Mouse (Mus musculus): ENCODE measurements at regions not wholly inside any gene's neighbourhood (a gene's known extent, or its start where the extent isn't known, plus 50 kb on each side); places are given as distances from the start of the nearest gene placed in this dataset.

GRCm38 (mm10) chr12:39822671-39823070 lies 215.2 kb downstream of the Arl4a start:
- H3K4me3 ChIP-seq (ENCODE audit: low read depth, low read length): no peak overlapping the region
- ATAC-seq (ENCODE audit: low read depth): no peak
- no peak overlapping the region for H3K9ac ChIP-seq (replicated peaks; ENCODE audit: low read depth, low read length)
- H3K27me3 ChIP-seq (ENCODE audit: control insufficient read depth, insufficient read depth, low read length): no peaks in the 10 kb centered on the region
- H3K27ac ChIP-seq (ENCODE audit: low read depth, low read length): no peak overlapping the region
- H3K9me3 ChIP-seq (ENCODE audit: control insufficient read depth, low read length): no peaks in the 10 kb centered on the region
- no peaks in the 10 kb centered on the region for H3K4me1 ChIP-seq (ENCODE audit: control insufficient read depth, insufficient read depth, low read length)
- no peaks in the 10 kb centered on the region for H3K36me3 ChIP-seq (ENCODE audit: control insufficient read depth, insufficient read depth, low read length)
- WGBS: 67% methylated on average over 3 of the region's 3 CpGs
- H3K4me2 ChIP-seq (ENCODE audit: low read depth, low read length): no peak overlapping the region

GRCm38 (mm10) chr12:39801536-39801935 lies 236.3 kb downstream of the Arl4a start:
- ATAC-seq (ENCODE audit: low read depth): no peak

GRCm38 (mm10) chr12:39797843-39798242 lies 240.0 kb downstream of the Arl4a start:
- Histone ChIP-seq H3K27ac (ENCODE audit: low read depth, low read length) (no peak overlapping the region), H3K9ac (replicated peaks; ENCODE audit: low read depth, low read length) (no peak overlapping the region), H3K9me3 (ENCODE audit: control insufficient read depth, low read length) (no peaks in the 10 kb centered on the region), H3K36me3 (ENCODE audit: control insufficient read depth, insufficient read depth, low read length) (no peaks in the 10 kb centered on the region), H3K4me2 (ENCODE audit: low read depth, low read length) (no peak overlapping the region), H3K4me3 (ENCODE audit: low read depth, low read length) (no peak overlapping the region), H3K27me3 (ENCODE audit: control insufficient read depth, insufficient read depth, low read length) (no peaks in the 10 kb centered on the region), H3K4me1 (ENCODE audit: control insufficient read depth, insufficient read depth, low read length) (no peaks in the 10 kb centered on the region)
- WGBS: 91% methylated on average over 2 of the region's 2 CpGs
- no peak for ATAC-seq (ENCODE audit: low read depth)

More at GRCm38 (mm10) chr12:39801536-39801935, 236.3 kb downstream of the Arl4a start:
- Histone ChIP-seq H3K9me3 (ENCODE audit: control insufficient read depth, low read length) (no peaks in the 10 kb centered on the region), H3K27me3 (ENCODE audit: control insufficient read depth, insufficient read depth, low read length) (no peaks in the 10 kb centered on the region), H3K4me3 (ENCODE audit: low read depth, low read length) (no peak overlapping the region), H3K4me1 (ENCODE audit: control insufficient read depth, insufficient read depth, low read length) (no peaks in the 10 kb centered on the region), H3K27ac (ENCODE audit: low read depth, low read length) (no peak overlapping the region), H3K9ac (replicated peaks; ENCODE audit: low read depth, low read length) (no peak overlapping the region), H3K4me2 (ENCODE audit: low read depth, low read length) (no peak overlapping the region), H3K36me3 (ENCODE audit: control insufficient read depth, insufficient read depth, low read length) (no peaks in the 10 kb centered on the region)
- WGBS: 37% methylated on average over 4 of the region's 4 CpGs

DNA sequence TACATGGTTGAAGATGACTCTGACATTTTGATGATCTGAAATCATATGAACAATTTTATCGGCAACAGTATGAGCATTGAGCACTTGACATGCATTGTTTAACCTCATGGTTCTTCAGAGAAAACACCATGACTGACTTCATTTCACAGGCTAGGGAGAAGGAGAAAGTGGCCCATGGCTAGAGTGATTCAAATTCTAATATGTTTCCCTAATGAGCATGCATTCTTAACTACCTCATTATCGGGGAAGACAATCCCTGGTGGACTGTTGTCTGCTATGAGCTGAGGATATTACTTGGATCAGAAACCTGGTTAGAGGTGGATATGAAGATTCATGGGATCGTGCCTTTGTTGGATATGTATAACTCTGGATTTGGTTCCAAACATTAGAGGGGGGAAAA lies 240.9 kb downstream of the Arl4a start:
- Histone ChIP-seq H3K27me3 (ENCODE audit: control insufficient read depth, insufficient read depth, low read length) (no peaks in the 10 kb centered on the region), H3K4me1 (ENCODE audit: control insufficient read depth, insufficient read depth, low read length) (no peaks in the 10 kb centered on the region), H3K9me3 (ENCODE audit: control insufficient read depth, low read length) (no peaks in the 10 kb centered on the region), H3K9ac (replicated peaks; ENCODE audit: low read depth, low read length) (no peak overlapping the region), H3K4me3 (ENCODE audit: low read depth, low read length) (no peak overlapping the region), H3K4me2 (ENCODE audit: low read depth, low read length) (no peak overlapping the region), H3K36me3 (ENCODE audit: control insufficient read depth, insufficient read depth, low read length) (no peaks in the 10 kb centered on the region), H3K27ac (ENCODE audit: low read depth, low read length) (no peak overlapping the region)
- 46% methylated on average over 3 of the region's 3 CpGs for WGBS
- peak; percentile 66; the same call in 1 of the 2 replicates for ATAC-seq (ENCODE audit: low read depth)

GRCm38 (mm10) chr12:39785026-39785425 lies 252.8 kb downstream of the Arl4a start:
- Histone ChIP-seq H3K4me1 (ENCODE audit: control insufficient read depth, insufficient read depth, low read length) (0 out of 2 replicates have a peak, but pooled peaks cover 3% of the 10 kb centered on the region), H3K36me3 (ENCODE audit: control insufficient read depth, insufficient read depth, low read length) (no peaks in the 10 kb centered on the region), H3K4me2 (ENCODE audit: low read depth, low read length) (no peak overlapping the region), H3K4me3 (ENCODE audit: low read depth, low read length) (no peak overlapping the region), H3K9me3 (ENCODE audit: control insufficient read depth, low read length) (no peaks in the 10 kb centered on the region), H3K27me3 (ENCODE audit: control insufficient read depth, insufficient read depth, low read length) (no peaks in the 10 kb centered on the region), H3K27ac (ENCODE audit: low read depth, low read length) (no peak overlapping the region), H3K9ac (replicated peaks; ENCODE audit: low read depth, low read length) (no peak overlapping the region)
- ATAC-seq (ENCODE audit: low read depth): peak; percentile 69; the same call in 1 of the 2 replicates
- 33% methylated on average over 3 of the region's 3 CpGs for WGBS

DNA sequence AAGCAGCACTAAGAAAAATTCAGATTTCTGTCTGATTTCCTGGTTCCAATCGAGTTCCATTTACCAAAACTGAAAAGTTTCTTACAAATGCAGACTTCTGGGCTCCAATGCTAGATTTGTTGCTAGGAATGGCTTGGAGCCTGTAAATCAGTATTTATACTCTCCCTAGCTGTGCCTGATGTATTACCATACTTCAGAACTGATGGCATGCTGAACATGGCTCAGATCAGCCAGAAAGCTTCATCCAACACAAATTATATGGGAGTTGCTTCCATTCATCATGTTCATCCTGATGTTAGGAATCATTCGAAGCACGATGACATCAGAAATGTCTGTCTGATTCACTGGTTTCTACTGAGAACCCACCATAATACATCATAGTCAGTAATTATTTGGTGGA lies 253.3 kb downstream of the Arl4a start:
- Histone ChIP-seq H3K27me3 (ENCODE audit: control insufficient read depth, insufficient read depth, low read length) (no peaks in the 10 kb centered on the region), H3K27ac (ENCODE audit: low read depth, low read length) (no peak overlapping the region), H3K36me3 (ENCODE audit: control insufficient read depth, insufficient read depth, low read length) (no peaks in the 10 kb centered on the region), H3K9ac (replicated peaks; ENCODE audit: low read depth, low read length) (no peak overlapping the region), H3K4me2 (ENCODE audit: low read depth, low read length) (no peak overlapping the region), H3K4me1 (ENCODE audit: control insufficient read depth, insufficient read depth, low read length) (0 out of 2 replicates have a peak, but pooled peaks cover 3% of the 10 kb centered on the region), H3K9me3 (ENCODE audit: control insufficient read depth, low read length) (no peaks in the 10 kb centered on the region), H3K4me3 (ENCODE audit: low read depth, low read length) (no peak overlapping the region)
- WGBS: 67% methylated on average over 3 of the region's 3 CpGs
- 0 out of 2 replicates have a peak, but pooled peaks have one; percentile 39 for ATAC-seq (ENCODE audit: low read depth)

DNA sequence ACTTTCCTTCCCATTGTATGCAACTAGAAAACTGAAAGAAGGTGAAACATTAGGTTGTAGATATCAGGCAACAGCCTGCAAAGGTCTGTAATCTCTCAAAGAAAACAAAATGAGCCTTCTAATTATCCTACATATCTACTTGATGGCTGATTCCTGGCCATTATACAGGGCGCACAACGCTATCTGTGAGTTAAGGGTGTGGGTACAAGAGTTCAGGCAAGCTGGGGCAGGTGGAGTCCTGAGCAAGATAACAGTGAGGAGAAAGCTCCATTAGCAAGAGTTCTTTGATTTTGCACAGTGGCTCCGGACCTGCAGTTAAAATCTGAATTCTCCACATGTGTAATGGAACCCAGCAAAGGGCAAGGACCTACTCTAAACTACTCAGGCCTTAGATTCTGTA lies 261.7 kb downstream of the Arl4a start:
- ATAC-seq (ENCODE audit: low read depth): no peak
- Histone ChIP-seq H3K4me3 (ENCODE audit: low read depth, low read length) (no peak overlapping the region), H3K27ac (ENCODE audit: low read depth, low read length) (no peak overlapping the region), H3K9ac (replicated peaks; ENCODE audit: low read depth, low read length) (no peak overlapping the region), H3K9me3 (ENCODE audit: control insufficient read depth, low read length) (no peaks in the 10 kb centered on the region), H3K36me3 (ENCODE audit: control insufficient read depth, insufficient read depth, low read length) (no peaks in the 10 kb centered on the region), H3K27me3 (ENCODE audit: control insufficient read depth, insufficient read depth, low read length) (no peaks in the 10 kb centered on the region), H3K4me1 (ENCODE audit: control insufficient read depth, insufficient read depth, low read length) (no peaks in the 10 kb centered on the region), H3K4me2 (ENCODE audit: low read depth, low read length) (no peak overlapping the region)
- 93% methylated on average over 3 of the region's 3 CpGs for WGBS

GRCm38 (mm10) chr12:39766988-39767387 lies 270.8 kb downstream of the Arl4a start:
- H3K27me3 ChIP-seq (ENCODE audit: control insufficient read depth, insufficient read depth, low read length): no peaks in the 10 kb centered on the region

DNA sequence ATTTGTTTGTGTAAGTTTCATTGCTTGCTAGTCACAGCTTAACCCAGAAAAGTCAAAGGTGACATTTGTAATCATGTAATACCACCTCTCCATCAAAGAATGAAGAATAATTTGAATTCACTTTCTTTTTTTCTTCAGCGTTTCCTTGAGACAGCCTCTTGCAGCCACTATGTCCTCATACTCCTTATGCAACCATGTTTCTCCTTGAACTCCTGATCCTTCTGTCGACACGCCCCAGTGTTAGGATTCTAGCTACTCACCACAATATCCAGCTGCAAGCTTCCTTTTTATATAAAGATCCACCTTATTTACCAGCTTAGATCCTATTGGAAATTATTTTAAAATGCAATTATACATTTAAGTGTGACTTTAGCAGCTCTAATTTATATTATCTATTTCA lies 274.3 kb downstream of the Arl4a start:
- no peak overlapping the region for H3K4me2 ChIP-seq (ENCODE audit: low read depth, low read length)
- no peak overlapping the region for H3K27ac ChIP-seq (ENCODE audit: low read depth, low read length)
- no peak overlapping the region for H3K4me3 ChIP-seq (ENCODE audit: low read depth, low read length)
- no peaks in the 10 kb centered on the region for H3K36me3 ChIP-seq (ENCODE audit: control insufficient read depth, insufficient read depth, low read length)
- H3K9ac ChIP-seq (replicated peaks; ENCODE audit: low read depth, low read length): no peak overlapping the region
- no peaks in the 10 kb centered on the region for H3K4me1 ChIP-seq (ENCODE audit: control insufficient read depth, insufficient read depth, low read length)
- H3K27me3 ChIP-seq (ENCODE audit: control insufficient read depth, insufficient read depth, low read length): no peaks in the 10 kb centered on the region
- WGBS: 93% methylated on average over 3 of the region's 3 CpGs
- no peaks in the 10 kb centered on the region for H3K9me3 ChIP-seq (ENCODE audit: control insufficient read depth, low read length)
- ATAC-seq (ENCODE audit: low read depth): no peak

More at GRCm38 (mm10) chr12:39766988-39767387, 270.8 kb downstream of the Arl4a start:
- no peaks in the 10 kb centered on the region for H3K4me1 ChIP-seq (ENCODE audit: control insufficient read depth, insufficient read depth, low read length)
- H3K4me3 ChIP-seq (ENCODE audit: low read depth, low read length): no peak overlapping the region
- H3K4me2 ChIP-seq (ENCODE audit: low read depth, low read length): no peak overlapping the region
- H3K27ac ChIP-seq (ENCODE audit: low read depth, low read length): no peak overlapping the region
- H3K9ac ChIP-seq (replicated peaks; ENCODE audit: low read depth, low read length): no peak overlapping the region
- H3K36me3 ChIP-seq (ENCODE audit: control insufficient read depth, insufficient read depth, low read length): no peaks in the 10 kb centered on the region
- no peak for ATAC-seq (ENCODE audit: low read depth)
- H3K9me3 ChIP-seq (ENCODE audit: control insufficient read depth, low read length): no peaks in the 10 kb centered on the region
- WGBS: 75% methylated on average over 11 of the region's 11 CpGs

Data from neural tube, embryonic 14.5 days (tissue).